ENCODE assay signal across 17 mouse cellular contexts in genomic region chr1:171561200-171561599, GRCm38 (mm10). TPM values are rescaled to one million over a fixed set of nuclear protein-coding genes. Genes with fewer than 3 reads are reported as not detected.
DNase-seq lines count a peak whose midpoint lies in the region; ATAC-seq and TF ChIP-seq lines count a peak whose summit lies in the region.
"Had no signal": no experiment of that assay in that cellular context is flagged by ENCODE, and none has a peak within 500 bp of the region (broad histone marks: within the 10 kb centered on the region; RNA-seq: fewer than 3 reads in every experiment).

No protein-coding gene starts in this region.

- no peaks in the 10 kb centered on the region for H3K27me3 ChIP-seq in liver, embryonic 13.5 days
- no peaks in the 10 kb centered on the region for H3K27me3 ChIP-seq in stomach, postnatal 0 days (ENCODE audit: control insufficient read depth, insufficient read depth, low read length)
- H3K27me3 ChIP-seq: embryonic facial prominence, embryonic 12.5 days; midbrain, embryonic 15.5 days had no signal

- 14% methylated on average over 1 of the region's 1 CpGs for WGBS in bone marrow, adult 2 months
- WGBS in liver, embryonic 13.5 days (ENCODE audit: insufficient replicate concordance) = 27% methylated on average over 1 of the region's 1 CpGs
- 72% methylated on average over 1 of the region's 1 CpGs for WGBS in stomach, postnatal 0 days

- TF ChIP-seq CTCF in bone marrow, adult 2 months (IDR thresholded peaks at IDR 0.05; ENCODE audit: control insufficient read depth, insufficient read depth, low read length) = no peak
- TF ChIP-seq CTCF in stomach, postnatal 0 days (IDR thresholded peaks at IDR 0.05; ENCODE audit: low read depth) = no peak

- H3K27ac ChIP-seq in bone marrow, adult 2 months (ENCODE audit: control insufficient read depth, insufficient read depth, low read depth, low read length, poor library complexity) = peak overlapping the region; percentile 51; the same call in 1 of the 2 replicates
- 0 out of 2 replicates have a peak overlapping the region, but pooled peaks have one; percentile 13 for H3K27ac ChIP-seq in liver, embryonic 13.5 days
- no peak overlapping the region for H3K27ac ChIP-seq in stomach, postnatal 0 days (replicated peaks)
- H3K27ac ChIP-seq: embryonic facial prominence, embryonic 12.5 days; hindbrain, postnatal 0 days; kidney, embryonic 15.5 days; limb, embryonic 10.5 days; midbrain, embryonic 15.5 days had no signal

- H3K4me2 ChIP-seq in liver, embryonic 13.5 days = peak overlapping the region; percentile 30; the same call in 1 of the 2 replicates
- H3K4me2 ChIP-seq in stomach, postnatal 0 days (replicated peaks; ENCODE audit: low read depth) = no peak overlapping the region
- H3K4me2 ChIP-seq: embryonic facial prominence, embryonic 12.5 days; kidney, embryonic 15.5 days; midbrain, embryonic 15.5 days had no signal

- H3K4me1 ChIP-seq in bone marrow, adult 2 months (ENCODE audit: control insufficient read depth, insufficient read depth, low read length) = peaks cover 2% of the 10 kb centered on the region
- H3K4me1 ChIP-seq in liver, embryonic 13.5 days (replicated peaks) = peaks cover 16% of the 10 kb centered on the region
- no peaks in the 10 kb centered on the region for H3K4me1 ChIP-seq in stomach, postnatal 0 days (replicated peaks; ENCODE audit: control insufficient read depth, insufficient read depth)
- H3K4me1 ChIP-seq: embryonic facial prominence, embryonic 12.5 days; kidney, embryonic 15.5 days; midbrain, embryonic 15.5 days had no signal

- H3K36me3 ChIP-seq in liver, embryonic 13.5 days = no peaks in the 10 kb centered on the region
- no peaks in the 10 kb centered on the region for H3K36me3 ChIP-seq in stomach, postnatal 0 days (ENCODE audit: control insufficient read depth, insufficient read depth, low read length)
- H3K36me3 ChIP-seq: embryonic facial prominence, embryonic 12.5 days; kidney, embryonic 15.5 days; limb, embryonic 10.5 days; midbrain, embryonic 15.5 days had no signal

- no peak for TF ChIP-seq EP300 in stomach, postnatal 0 days (optimal IDR thresholded peaks at IDR 0.05)

- ATAC-seq in liver, embryonic 13.5 days (ENCODE audit: low read depth) = no peak
- ATAC-seq in stomach, postnatal 0 days (ENCODE audit: low FRiP score, low TSS enrichment) = no peak
- ATAC-seq: hindbrain, postnatal 0 days; midbrain, embryonic 15.5 days had no signal

- DNase-seq in lung, postnatal 36 days = peak; percentile 51
- no peak for DNase-seq in lung, postnatal 25 days (ENCODE audit: low spot score)
- DNase-seq in liver, embryonic 13.5 days = no peak
- DNase-seq in natural killer cell, adult 2 months (ENCODE audit: low spot score in 2 of 2) = peak; percentile 45 to 62
- DNase-seq in frontal cortex, postnatal 10 days (ENCODE audit: low spot score in 2 of 2) = no peak
- no peak for DNase-seq in stomach, postnatal 0 days (ENCODE audit: low spot score)
- DNase-seq: adrenal gland, adult 2 months; lung, postnatal 10 days had no signal

- no peak overlapping the region for H3K9ac ChIP-seq in liver, embryonic 13.5 days
- no peak overlapping the region for H3K9ac ChIP-seq in stomach, postnatal 0 days (ENCODE audit: low read length)
- H3K9ac ChIP-seq: embryonic facial prominence, embryonic 12.5 days; kidney, embryonic 15.5 days; midbrain, embryonic 15.5 days had no signal

- H3K9me3 ChIP-seq in liver, embryonic 13.5 days (replicated peaks) = no peaks in the 10 kb centered on the region
- H3K9me3 ChIP-seq in stomach, postnatal 0 days (ENCODE audit: control insufficient read depth, low read length) = no peaks in the 10 kb centered on the region
- H3K9me3 ChIP-seq: embryonic facial prominence, embryonic 12.5 days; kidney, embryonic 15.5 days; limb, embryonic 10.5 days; midbrain, embryonic 15.5 days had no signal

- TF ChIP-seq POLR2A in bone marrow, adult 2 months (IDR thresholded peaks at IDR 0.05; ENCODE audit: borderline replicate concordance, control insufficient read depth, low read depth, low read length) = no peak

- no peak overlapping the region for H3K4me3 ChIP-seq in bone marrow, adult 2 months (replicated peaks; ENCODE audit: control insufficient read depth, low read depth, low read length)
- no peak overlapping the region for H3K4me3 ChIP-seq in liver, embryonic 13.5 days (replicated peaks)
- no peak overlapping the region for H3K4me3 ChIP-seq in stomach, postnatal 0 days (ENCODE audit: low read depth, low read length)
- H3K4me3 ChIP-seq: embryonic facial prominence, embryonic 12.5 days; kidney, embryonic 15.5 days; limb, embryonic 10.5 days; midbrain, embryonic 15.5 days had no signal

RNA-seq across cellular contexts. Expression of gene Cd244a, which starts 2.2 kb away (rescaled TPM):
- polyA plus RNA-seq in bone marrow, adult 2 months (2011; ENCODE audit: insufficient read depth, insufficient read length, low replicate concordance, missing spikeins) = 1.9 and 4.0 TPM in 2 replicates
- polyA plus RNA-seq in liver, embryonic 13.5 days (2015; fragmentation: Nextera tagmentation; extraction: Ambion mirVana) = 0.37 and 0.46 TPM in 2 replicates
- 0.21 and 0.33 TPM in 2 replicates for polyA plus RNA-seq in stomach, postnatal 0 days (2015; fragmentation: Nextera tagmentation; extraction: Ambion mirVana)
- polyA plus RNA-seq: forebrain, embryonic 11.5 days; hindbrain, postnatal 0 days; limb, embryonic 10.5 days; midbrain, embryonic 15.5 days; neural tube, embryonic 14.5 days had no signal

RNA-seq across cellular contexts. Expression of gene Itln1, which starts 26.1 kb away (rescaled TPM):
- not detected in 2 replicates for polyA plus RNA-seq in bone marrow, adult 2 months (2011; ENCODE audit: insufficient read depth, insufficient read length, low replicate concordance, missing spikeins)
- not detected in 2 replicates for polyA plus RNA-seq in liver, embryonic 13.5 days (2015; fragmentation: Nextera tagmentation; extraction: Ambion mirVana)
- 0.25 and 0.33 TPM in 2 replicates for polyA plus RNA-seq in stomach, postnatal 0 days (2015; fragmentation: Nextera tagmentation; extraction: Ambion mirVana)
- polyA plus RNA-seq: adrenal gland, adult 2 months; embryonic facial prominence, embryonic 12.5 days; forebrain, embryonic 11.5 days; heart, postnatal 0 days; hindbrain, postnatal 0 days; kidney, embryonic 15.5 days; limb, embryonic 10.5 days; midbrain, embryonic 15.5 days; neural tube, embryonic 14.5 days had no signal

RNA-seq across cellular contexts. Expression of gene Ly9, which starts 46.0 kb away (rescaled TPM):
- 12.8 and 23.7 TPM in 2 replicates for polyA plus RNA-seq in bone marrow, adult 2 months (2011; ENCODE audit: insufficient read depth, insufficient read length, low replicate concordance, missing spikeins)
- 0.95 and 1.4 TPM in 2 replicates for polyA plus RNA-seq in liver, embryonic 13.5 days (2015; fragmentation: Nextera tagmentation; extraction: Ambion mirVana)
- polyA plus RNA-seq in stomach, postnatal 0 days (2015; fragmentation: Nextera tagmentation; extraction: Ambion mirVana) = 0.13 and 0.18 TPM in 2 replicates
- polyA plus RNA-seq: forebrain, embryonic 11.5 days; hindbrain, postnatal 0 days; limb, embryonic 10.5 days; neural tube, embryonic 14.5 days had no signal

RNA-seq across cellular contexts. Expression of gene Alyref2, which starts 57.9 kb away (rescaled TPM):
- 4.5 and 8.7 TPM in 2 replicates for polyA plus RNA-seq in bone marrow, adult 2 months (2011; ENCODE audit: insufficient read depth, insufficient read length, low replicate concordance, missing spikeins)
- polyA plus RNA-seq in liver, embryonic 13.5 days (2015; fragmentation: Nextera tagmentation; extraction: Ambion mirVana) = 3.5 and 3.7 TPM in 2 replicates
- polyA plus RNA-seq in stomach, postnatal 0 days (2015; fragmentation: Nextera tagmentation; extraction: Ambion mirVana) = 11.1 and 11.2 TPM in 2 replicates

Comparison
In these comparisons a context has a peak if more than half of its experiments do, and no peak if none do; other contexts are left out.
1. DNase-seq: peak in lung, postnatal 36 days (single experiment) and natural killer cell, adult 2 months (2 of 2); none in lung, postnatal 25 days (single experiment), liver, embryonic 13.5 days (single experiment), frontal cortex, postnatal 10 days (0 of 2) and stomach, postnatal 0 days (single experiment).